Mouse (Mus musculus): ENCODE data around the gene Lrrc36.

DNA sequence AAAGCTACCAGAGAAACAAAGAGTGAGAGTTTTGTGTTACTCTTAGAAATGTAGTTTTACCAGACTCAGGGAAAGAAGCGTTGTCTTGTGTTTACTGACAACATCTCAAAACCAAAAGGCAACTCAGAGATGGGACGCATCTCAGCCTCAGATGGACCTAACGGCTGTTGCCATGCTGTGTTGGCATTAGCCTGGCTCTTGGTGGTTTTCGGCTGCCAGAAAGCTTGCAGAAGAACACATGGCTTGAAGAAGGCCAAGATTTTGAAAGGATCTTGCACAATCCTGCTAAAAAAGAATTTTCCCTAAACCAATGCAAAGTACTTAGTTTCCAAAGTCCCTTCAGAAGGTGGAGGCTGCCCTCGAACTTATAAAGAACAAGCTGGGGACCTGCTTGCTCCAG lies 29.3 kb downstream of the Lrrc36 start:
- TF ChIP-seq GATA1 (IDR thresholded peaks at IDR 0.05; ENCODE audit: borderline replicate concordance, low read length) (no peak), FLI1 (IDR thresholded peaks at IDR 0.05; ENCODE audit: low read length) (no peak)
